Mouse (Mus musculus) kidney, embryonic 16.5 days (tissue): ENCODE measurements around the gene Ppp1r13l. TPM values are rescaled to one million over a fixed set of nuclear protein-coding genes. Genes with fewer than 3 reads are reported as not detected.

ENCODE experiments used
- ATAC-seq: fragments of 200-750 bp; cut with Nextera tagmentation; 2 replicates; pipeline ENCODE4 v1.8.0; 2017; ENCODE audit warnings: moderate TSS enrichment; ENCODE audit not compliant: low FRiP score, low TSS enrichment
- H3K27ac ChIP-seq: fragments of 300-500 bp; sonication (generic); 2 replicates; pipeline ENCODE4 v1.5.1; 2014; ENCODE audit warnings: low read length
- H3K27me3 ChIP-seq: fragments of 300-500 bp; sonication (generic); 2 replicates; pipeline ENCODE4 v1.6.1; 2014; ENCODE audit warnings: low read length, control low read depth, mixed read lengths; ENCODE audit not compliant: insufficient read depth
- H3K36me3 ChIP-seq: fragments of 300-500 bp; sonication (generic); 2 replicates; pipeline ENCODE4 v1.6.1; 2014; ENCODE audit warnings: low read length, control low read depth, mixed read lengths; ENCODE audit not compliant: insufficient read depth
- H3K4me1 ChIP-seq: fragments of 300-500 bp; sonication (generic); 2 replicates; pipeline ENCODE4 v1.6.1; 2014; ENCODE audit warnings: low read length, control low read depth, mixed read lengths; ENCODE audit not compliant: insufficient read depth
- H3K4me2 ChIP-seq: fragments of 300-500 bp; sonication (generic); replicated peaks from 2 replicates; pipeline ENCODE4 v1.6.1; 2014; ENCODE audit warnings: low read depth, low read length
- H3K4me3 ChIP-seq: fragments of 300-500 bp; sonication (generic); 2 replicates; pipeline ENCODE4 v1.5.1; 2014; ENCODE audit warnings: mild to moderate bottlenecking, low read length
- H3K9ac ChIP-seq: fragments of 300-500 bp; sonication (generic); replicated peaks from 2 replicates; pipeline ENCODE4 v1.6.1; 2014; ENCODE audit warnings: low read length
- H3K9me3 ChIP-seq: fragments of 300-500 bp; sonication (generic); 2 replicates; pipeline ENCODE4 v1.6.1; 2016; ENCODE audit warnings: low read length, control low read depth
- WGBS: fragments of 180-500 bp; shearing (Covaris S2); extraction: QIAGEN DNeasy Blood & Tissue Kit; methylation state at CpG from one replicate; pipeline ENCODE4 v1.1.7; 2014; 5-methylcytosine and 5-hydroxymethylcytosine counted together
- polyA plus RNA-seq: library from polyadenylated mRNA; unstranded; fragments of >200 nt; fragmentation: Nextera tagmentation; extraction: Ambion mirVana; gene quantifications from 2 replicates; pipeline ENCODE4 v1.2.1, GENCODE M21; 2015

Ppp1r13l gene
- polyA plus RNA-seq, 1 experiment from 2014 or later = 3.3 TPM

DNA sequence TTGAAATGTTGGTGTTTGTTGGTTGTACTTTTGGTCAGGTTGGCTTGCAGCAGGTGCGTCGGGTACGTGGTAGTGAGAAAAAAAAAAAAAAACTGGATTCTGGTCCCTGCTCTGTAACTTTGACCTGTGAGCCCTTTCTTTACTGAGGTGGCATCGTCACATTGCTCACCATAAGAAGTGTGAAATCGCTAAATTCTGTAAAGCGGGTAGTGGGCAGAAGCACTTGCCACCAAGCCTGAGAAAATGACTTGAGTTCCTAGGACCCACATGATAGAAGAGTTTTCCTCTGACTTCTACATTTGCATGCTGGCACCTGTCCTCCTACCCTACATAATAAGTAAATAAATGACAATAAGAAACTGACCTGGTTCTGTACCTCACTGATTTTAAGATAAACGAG lies 38.9 kb upstream of the Ppp1r13l start:
- Histone ChIP-seq H3K36me3 (no peaks in the 10 kb centered on the region), H3K27ac (no peak overlapping the region), H3K9ac (peak overlapping the region; percentile 49; the same call in 1 of the 2 replicates), H3K4me3 (peak overlapping the region; percentile 49), H3K27me3 (peaks cover 5% of the 10 kb centered on the region; the same call in 1 of the 2 replicates), H3K9me3 (no peaks in the 10 kb centered on the region), H3K4me2 (peak overlapping the region; percentile 80), H3K4me1 (peaks cover 12% of the 10 kb centered on the region)
- no peak for ATAC-seq
- WGBS = 37% methylated on average over 7 of the region's 7 CpGs

DNA sequence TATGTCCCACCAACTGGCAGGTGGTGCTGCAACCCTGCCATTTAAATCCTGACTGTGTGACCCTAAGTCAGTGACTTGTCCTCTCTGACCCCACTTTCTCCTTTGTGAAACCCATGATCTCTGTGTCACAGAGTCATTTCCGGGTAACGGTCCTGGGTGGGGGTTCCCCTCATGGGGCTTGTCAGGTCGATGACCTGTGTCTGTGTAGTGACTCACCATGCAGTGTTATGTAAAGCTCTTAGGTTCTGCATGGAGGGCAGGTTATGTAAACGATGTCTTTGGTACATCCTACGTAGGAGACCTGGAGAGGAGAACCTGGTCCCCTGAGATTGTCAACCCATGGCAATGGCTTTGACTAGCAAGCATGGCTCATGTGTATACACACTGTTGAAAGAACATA lies 38.1 kb upstream of the Ppp1r13l start:
- peaks cover 13% of the 10 kb centered on the region for H3K4me1 ChIP-seq
- ATAC-seq = no peak
- no peak overlapping the region for H3K27ac ChIP-seq
- no peak overlapping the region for H3K4me3 ChIP-seq
- no peak overlapping the region for H3K9ac ChIP-seq
- H3K27me3 ChIP-seq = no peaks in the 10 kb centered on the region; the same call in 1 of the 2 replicates
- no peak overlapping the region for H3K4me2 ChIP-seq
- no peaks in the 10 kb centered on the region for H3K36me3 ChIP-seq
- 50% methylated on average over 5 of the region's 5 CpGs for WGBS
- H3K9me3 ChIP-seq = no peaks in the 10 kb centered on the region

DNA sequence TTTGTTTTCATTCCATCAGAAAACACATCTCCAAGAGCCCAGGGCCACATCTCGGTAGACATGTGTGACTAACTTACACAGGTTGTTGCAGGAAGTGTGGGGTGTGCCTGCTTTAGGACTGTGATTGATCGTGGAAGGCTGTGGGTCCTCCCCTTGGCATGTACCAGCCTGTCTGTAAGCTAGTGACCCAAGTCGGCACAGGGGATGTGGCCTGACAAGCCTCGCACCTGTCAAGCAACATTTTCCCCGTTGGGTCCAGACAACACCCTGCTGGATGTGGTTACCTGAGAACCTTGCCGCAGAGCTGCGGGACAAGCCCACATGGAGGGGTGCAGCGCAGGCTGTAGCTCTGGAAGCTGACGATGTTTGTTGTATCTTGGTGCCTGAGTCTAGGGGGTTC lies 37.1 kb upstream of the Ppp1r13l start:
- H3K27ac ChIP-seq = no peak overlapping the region
- H3K4me2 ChIP-seq = no peak overlapping the region
- no peak for ATAC-seq
- H3K4me3 ChIP-seq = no peak overlapping the region
- H3K9me3 ChIP-seq = no peaks in the 10 kb centered on the region
- peaks cover 21% of the 10 kb centered on the region for H3K4me1 ChIP-seq
- 38% methylated on average over 9 of the region's 9 CpGs for WGBS
- no peaks in the 10 kb centered on the region for H3K27me3 ChIP-seq
- H3K9ac ChIP-seq = no peak overlapping the region
- H3K36me3 ChIP-seq = no peaks in the 10 kb centered on the region

DNA sequence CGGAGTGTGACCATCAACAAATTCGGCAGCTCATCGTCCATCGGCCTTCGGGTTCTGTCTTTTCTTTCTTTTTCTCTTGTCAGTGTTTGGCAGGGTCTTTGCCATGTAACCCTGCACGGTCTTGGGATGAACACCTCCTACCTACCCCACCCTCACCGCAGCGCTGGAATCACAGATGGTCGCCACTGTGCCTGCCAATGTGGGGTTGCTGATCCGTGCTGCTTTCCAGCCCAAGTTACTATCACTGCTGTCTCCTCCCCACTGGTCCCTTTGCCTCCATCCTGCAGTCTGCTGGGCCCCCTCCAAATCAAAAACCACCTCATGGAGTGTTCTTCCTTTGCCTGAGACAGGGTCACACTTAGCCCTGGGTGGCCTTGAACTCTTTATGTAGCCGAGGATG lies 35.3 kb upstream of the Ppp1r13l start:
- peaks cover 26% of the 10 kb centered on the region for H3K4me1 ChIP-seq
- no peak overlapping the region for H3K27ac ChIP-seq
- WGBS = 83% methylated on average over 11 of the region's 11 CpGs
- no peak overlapping the region for H3K9ac ChIP-seq
- no peak overlapping the region for H3K4me2 ChIP-seq
- no peaks in the 10 kb centered on the region for H3K27me3 ChIP-seq
- ATAC-seq = no peak
- no peaks in the 10 kb centered on the region for H3K9me3 ChIP-seq
- H3K36me3 ChIP-seq = no peaks in the 10 kb centered on the region
- no peak overlapping the region for H3K4me3 ChIP-seq

DNA sequence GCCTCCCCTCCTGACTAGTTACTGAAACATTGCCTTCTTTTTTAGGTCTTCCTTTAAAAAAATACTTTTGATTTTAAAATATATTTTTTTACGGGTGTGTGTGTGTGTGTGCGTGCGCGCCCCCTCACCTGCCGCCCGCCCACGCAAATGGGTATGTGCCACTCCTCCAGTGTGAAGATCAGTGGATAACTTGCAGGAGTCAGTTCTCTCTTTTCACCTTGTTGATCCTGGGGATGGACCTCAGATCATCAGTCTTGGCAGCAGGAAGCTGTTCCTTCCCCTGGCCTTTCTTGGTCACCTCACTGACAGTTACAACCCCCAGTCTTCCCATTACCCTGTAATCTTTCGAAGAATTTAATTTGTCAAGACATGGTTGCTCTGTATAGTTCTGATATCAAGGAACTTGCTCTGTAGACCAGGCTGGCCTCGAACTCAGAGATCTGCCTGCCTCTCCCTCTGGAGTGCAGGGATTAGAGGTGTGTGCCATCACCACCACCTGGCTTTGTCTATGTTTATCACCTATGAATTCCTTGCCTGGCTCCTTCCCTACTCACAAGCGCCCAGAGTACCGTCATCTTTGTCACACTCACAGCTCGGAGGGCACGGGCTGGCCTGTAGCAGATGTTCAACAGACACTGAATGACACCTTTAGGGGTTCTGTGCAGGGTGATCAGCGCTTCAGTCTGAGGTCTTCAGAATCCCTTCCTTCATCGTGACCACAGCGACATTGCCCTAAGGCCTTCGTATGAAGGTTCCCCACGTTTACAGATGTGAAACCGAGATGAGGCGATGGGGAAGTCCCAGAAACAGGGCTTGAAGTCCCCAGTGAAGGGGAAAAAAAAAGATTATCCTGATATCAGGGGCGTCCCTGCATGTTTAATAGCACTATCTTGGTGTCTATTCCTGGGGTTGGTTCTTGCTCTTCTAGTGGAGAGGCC lies 34.0 kb upstream of the Ppp1r13l start:
- H3K4me1 ChIP-seq = peaks cover 18% of the 10 kb centered on the region
- no peak overlapping the region for H3K4me3 ChIP-seq
- ATAC-seq = no peak
- H3K36me3 ChIP-seq = no peaks in the 10 kb centered on the region
- H3K4me2 ChIP-seq = no peak overlapping the region; the same call in 1 of the 2 replicates
- 70% methylated on average over 21 of the region's 21 CpGs for WGBS
- H3K27ac ChIP-seq = no peak overlapping the region
- no peaks in the 10 kb centered on the region for H3K27me3 ChIP-seq
- no peak overlapping the region for H3K9ac ChIP-seq
- no peaks in the 10 kb centered on the region for H3K9me3 ChIP-seq

DNA sequence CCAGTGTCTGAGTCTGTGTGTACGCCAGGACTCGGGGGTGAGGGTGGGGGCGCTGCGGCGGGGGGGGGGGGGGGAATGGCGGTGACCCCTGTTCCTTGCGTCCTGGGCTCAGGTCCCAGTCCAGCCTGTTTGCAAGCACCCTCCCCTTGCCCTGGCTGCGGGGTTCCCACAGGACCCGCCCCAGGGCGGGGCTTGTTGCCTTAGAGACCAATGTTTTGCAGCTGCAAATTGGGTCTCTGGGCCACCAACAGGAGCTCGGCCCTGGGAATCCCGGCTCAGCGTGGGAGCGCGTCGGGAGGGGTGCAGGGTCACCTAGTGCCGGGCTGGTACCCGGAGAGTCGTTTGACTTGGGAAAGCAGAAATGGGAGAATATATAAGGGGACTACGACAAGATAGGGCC lies 33.2 kb upstream of the Ppp1r13l start:
- WGBS = under 1% methylated on average over 16 of the region's 20 CpGs
- Histone ChIP-seq H3K4me3 (peak overlapping the region; percentile 46), H3K36me3 (no peaks in the 10 kb centered on the region), H3K9ac (peak overlapping the region; percentile 60), H3K27ac (peak overlapping the region; percentile 90), H3K9me3 (no peaks in the 10 kb centered on the region), H3K4me2 (peak overlapping the region; percentile 68), H3K4me1 (peaks cover 14% of the 10 kb centered on the region), H3K27me3 (no peaks in the 10 kb centered on the region)
- ATAC-seq = peak; percentile 79

DNA sequence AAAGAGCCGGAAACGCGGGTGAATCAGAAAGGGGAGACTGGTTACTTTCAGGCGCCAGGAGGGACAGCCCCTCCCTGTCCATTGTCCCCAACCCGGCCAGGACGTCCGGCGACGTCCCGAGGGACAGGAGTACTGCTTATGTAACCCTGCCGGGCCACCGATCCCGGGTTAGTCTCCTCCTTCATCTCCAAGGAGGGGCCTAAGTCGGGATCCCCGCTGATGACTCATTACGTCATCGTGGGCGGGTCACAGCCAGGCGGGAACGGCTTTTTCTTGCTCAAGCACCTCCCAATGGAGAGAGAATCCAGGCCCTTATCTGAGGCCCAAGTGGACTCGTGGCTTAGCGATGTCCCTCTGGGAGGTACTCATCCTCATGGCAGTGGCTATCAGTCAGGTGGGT lies 32.4 kb upstream of the Ppp1r13l start:
- peaks cover 14% of the 10 kb centered on the region for H3K4me1 ChIP-seq
- H3K27me3 ChIP-seq = no peaks in the 10 kb centered on the region
- H3K27ac ChIP-seq = peak overlapping the region; percentile 90
- peak overlapping the region; percentile 60; the same call in 1 of the 2 replicates for H3K9ac ChIP-seq
- H3K36me3 ChIP-seq = no peaks in the 10 kb centered on the region
- under 1% methylated on average over 22 of the region's 22 CpGs for WGBS
- peak; percentile 85 for ATAC-seq
- H3K9me3 ChIP-seq = no peaks in the 10 kb centered on the region
- peak overlapping the region; percentile 68 for H3K4me2 ChIP-seq
- peak overlapping the region; percentile 46 for H3K4me3 ChIP-seq

DNA sequence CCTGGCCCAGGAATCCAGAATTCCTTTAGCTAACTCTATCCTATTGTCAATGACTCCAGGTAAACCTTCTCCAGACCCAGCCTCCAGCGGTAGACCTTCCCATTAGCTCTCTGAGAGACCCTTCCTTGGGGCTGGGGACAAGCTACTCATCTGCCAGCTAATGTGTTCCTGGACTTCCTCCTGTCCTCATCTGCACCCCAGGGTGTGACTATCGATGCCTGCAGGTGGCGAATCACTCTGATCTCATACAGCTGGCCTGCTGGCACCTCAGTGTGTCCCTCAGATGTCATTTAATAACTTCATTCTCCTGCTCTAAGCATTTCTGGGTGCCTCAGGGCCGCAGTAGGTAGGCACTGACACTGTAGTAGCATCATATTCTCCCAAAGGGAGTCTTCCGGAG lies 31.8 kb upstream of the Ppp1r13l start:
- 79% methylated on average over 5 of the region's 5 CpGs for WGBS
- H3K27me3 ChIP-seq = no peaks in the 10 kb centered on the region
- H3K4me2 ChIP-seq = peak overlapping the region; percentile 68; the same call in 1 of the 2 replicates
- H3K27ac ChIP-seq = 0 out of 2 replicates have a peak overlapping the region, but pooled peaks have one; percentile 90
- no peaks in the 10 kb centered on the region for H3K36me3 ChIP-seq
- H3K4me1 ChIP-seq = peaks cover 14% of the 10 kb centered on the region
- H3K9ac ChIP-seq = peak overlapping the region; percentile 60; the same call in 1 of the 2 replicates
- no peak overlapping the region for H3K4me3 ChIP-seq
- ATAC-seq = no peak
- no peaks in the 10 kb centered on the region for H3K9me3 ChIP-seq

DNA sequence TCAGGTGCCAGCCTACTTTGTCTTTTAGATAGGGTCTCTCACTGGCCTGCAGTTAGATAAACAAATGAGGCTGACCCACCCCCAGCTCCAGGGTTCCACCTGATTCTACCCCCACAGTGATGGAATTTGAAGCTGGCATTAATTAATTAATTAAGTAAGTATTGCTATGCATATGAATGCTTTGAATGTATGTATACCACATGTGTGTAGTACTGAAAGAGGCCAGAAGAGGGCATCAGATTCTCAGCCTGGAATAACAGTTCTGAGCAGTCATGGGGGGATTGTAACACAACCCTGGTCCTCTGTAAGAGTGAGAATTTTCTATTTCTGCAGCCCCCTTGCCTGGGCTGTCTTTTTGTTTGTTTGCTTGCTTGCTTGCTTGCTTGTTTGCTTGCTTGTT lies 31.1 kb upstream of the Ppp1r13l start:
- Histone ChIP-seq H3K9ac (no peak overlapping the region), H3K27me3 (no peaks in the 10 kb centered on the region), H3K36me3 (no peaks in the 10 kb centered on the region), H3K27ac (no peak overlapping the region), H3K4me3 (no peak overlapping the region), H3K4me2 (no peak overlapping the region), H3K9me3 (no peaks in the 10 kb centered on the region), H3K4me1 (peaks cover 16% of the 10 kb centered on the region)
- no peak for ATAC-seq

DNA sequence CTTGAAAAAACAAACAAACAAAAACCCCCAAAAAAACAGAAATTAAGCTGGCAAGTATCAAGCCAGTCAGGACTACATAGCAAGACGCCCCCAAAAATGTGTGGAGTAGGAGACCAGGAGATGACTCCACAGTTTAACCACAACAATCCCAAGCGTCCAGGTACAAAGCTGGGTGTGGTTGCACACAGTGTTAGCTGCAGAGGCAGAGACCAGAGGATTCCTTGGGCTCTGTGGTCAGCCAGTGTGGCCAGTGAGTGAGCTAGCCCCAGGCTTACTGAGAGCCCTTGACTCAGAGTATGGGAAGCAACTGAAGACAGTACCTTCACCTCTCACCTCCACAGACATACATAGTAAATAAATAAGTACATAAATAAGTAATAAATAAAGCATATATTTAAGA lies 27.6 kb upstream of the Ppp1r13l start:
- H3K9ac ChIP-seq = no peak overlapping the region
- H3K4me2 ChIP-seq = no peak overlapping the region
- no peak for ATAC-seq
- no peaks in the 10 kb centered on the region for H3K27me3 ChIP-seq
- H3K9me3 ChIP-seq = no peaks in the 10 kb centered on the region
- peaks cover 20% of the 10 kb centered on the region for H3K4me1 ChIP-seq
- 75% methylated on average over 2 of the region's 2 CpGs for WGBS
- H3K36me3 ChIP-seq = no peaks in the 10 kb centered on the region
- no peak overlapping the region for H3K4me3 ChIP-seq
- no peak overlapping the region for H3K27ac ChIP-seq
